Mouse (Mus musculus): ENCODE measurements at regions not wholly inside any gene's neighbourhood (a gene's known extent, or its start where the extent isn't known, plus 50 kb on each side); places are given as distances from the start of the nearest gene placed in this dataset.
A peak's percentile ranks its signal among the peaks of the same experiment; 100 is the strongest.

DNA sequence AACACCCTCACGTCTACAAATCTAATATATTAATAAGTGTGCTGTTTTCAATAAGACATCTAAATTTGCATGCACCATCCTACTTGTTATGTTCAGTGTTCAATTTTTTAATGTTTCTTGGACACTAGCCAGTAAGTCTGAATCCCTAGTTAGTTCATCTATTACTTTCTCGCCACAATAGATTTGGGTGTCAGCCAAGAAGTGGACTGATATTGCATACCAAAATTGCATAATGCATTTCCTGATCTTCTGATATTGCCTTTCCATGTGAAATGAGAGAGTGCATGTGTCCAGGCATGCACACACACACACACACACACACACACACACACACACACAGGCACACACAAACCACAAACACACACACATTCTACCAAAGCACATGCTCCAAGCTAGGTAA, 874.9 kb downstream of the 5730522E02Rik start:
- DNase-seq (ENCODE audit: low read depth, low spot score): no peak

DNA sequence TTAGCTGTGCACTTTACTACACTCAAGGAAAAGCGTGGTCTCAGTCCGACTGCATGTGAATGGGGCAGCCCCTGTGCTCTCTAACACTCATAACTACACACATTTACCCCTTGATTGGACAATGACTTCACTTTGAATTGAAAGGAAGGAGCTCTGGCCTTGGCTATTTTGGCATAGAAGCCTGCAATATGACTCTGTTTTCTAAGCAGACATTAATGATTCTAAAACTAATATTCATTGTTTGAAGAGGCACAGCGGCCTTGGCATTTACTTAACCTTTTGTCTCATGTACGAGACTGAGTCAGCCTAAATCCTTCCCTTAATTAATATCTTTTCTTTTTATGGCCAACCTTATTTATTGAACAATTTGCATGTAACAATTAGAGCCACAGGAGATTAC, 879.9 kb downstream of the 5730522E02Rik start:
- no peak for DNase-seq (ENCODE audit: low read depth, low spot score)

DNA sequence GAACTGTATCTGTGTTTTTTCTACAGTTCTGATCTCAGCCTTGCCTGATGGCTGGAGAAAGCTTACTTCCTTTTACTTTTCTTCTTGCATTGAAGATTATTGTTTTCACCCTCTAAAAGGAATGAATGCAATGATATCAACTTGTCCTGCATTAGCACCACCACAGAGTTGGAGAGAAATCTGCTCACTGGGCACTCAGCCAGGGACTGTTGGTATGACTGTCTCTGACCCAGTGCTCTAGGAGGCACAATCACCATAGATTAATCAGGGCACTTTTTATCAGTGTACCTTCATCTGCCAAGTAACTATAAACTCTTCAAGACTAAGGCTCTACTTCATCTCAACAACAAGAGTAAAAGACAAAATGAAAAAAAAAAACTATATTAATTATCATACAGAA, 888.1 kb downstream of the 5730522E02Rik start:
- DNase-seq (ENCODE audit: low read depth, low spot score): no peak

- no peak for DNase-seq (ENCODE audit: low read depth, low spot score)
Measured at GRCm38 (mm10) chr11:25321494-25321893, 889.1 kb downstream of the 5730522E02Rik start.

- DNase-seq (ENCODE audit: low read depth, low spot score): peak; percentile 87
Measured at GRCm38 (mm10) chr11:25314645-25315044, 895.9 kb downstream of the 5730522E02Rik start.

GRCm38 (mm10) chr11:25313879-25314278, 896.7 kb downstream of the 5730522E02Rik start:
- no peak for DNase-seq (ENCODE audit: low read depth, low spot score)

GRCm38 (mm10) chr11:25313308-25313707, 897.3 kb downstream of the 5730522E02Rik start:
- DNase-seq (ENCODE audit: low read depth, low spot score): no peak

GRCm38 (mm10) chr11:25310754-25311153, 899.8 kb downstream of the 5730522E02Rik start:
- DNase-seq (ENCODE audit: low read depth, low spot score): peak; percentile 62

GRCm38 (mm10) chr11:25301130-25301529, 909.4 kb downstream of the 5730522E02Rik start:
- peak; percentile 62 for DNase-seq (ENCODE audit: low read depth, low spot score)

DNA sequence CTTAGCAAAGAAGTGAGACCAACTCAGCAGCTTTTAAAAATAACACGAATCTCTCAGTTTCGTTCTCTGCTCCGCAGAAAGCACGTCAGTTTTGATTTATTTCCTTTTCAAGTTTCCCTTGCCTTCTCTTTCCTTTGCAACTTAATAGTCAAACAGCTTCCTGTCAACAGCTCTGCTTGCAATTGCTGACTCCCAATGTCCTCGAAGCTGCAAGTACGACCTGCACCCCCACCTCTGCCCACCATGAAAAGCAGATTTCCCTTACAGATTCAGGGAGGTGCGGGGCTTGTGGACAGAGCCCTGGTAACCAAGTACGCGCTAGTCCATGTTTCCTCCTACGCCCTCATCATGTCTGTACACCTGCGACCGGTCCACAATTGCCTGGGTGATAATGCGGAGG, 922.2 kb downstream of the 5730522E02Rik start:
- DNase-seq (ENCODE audit: low read depth, low spot score): no peak

DNA sequence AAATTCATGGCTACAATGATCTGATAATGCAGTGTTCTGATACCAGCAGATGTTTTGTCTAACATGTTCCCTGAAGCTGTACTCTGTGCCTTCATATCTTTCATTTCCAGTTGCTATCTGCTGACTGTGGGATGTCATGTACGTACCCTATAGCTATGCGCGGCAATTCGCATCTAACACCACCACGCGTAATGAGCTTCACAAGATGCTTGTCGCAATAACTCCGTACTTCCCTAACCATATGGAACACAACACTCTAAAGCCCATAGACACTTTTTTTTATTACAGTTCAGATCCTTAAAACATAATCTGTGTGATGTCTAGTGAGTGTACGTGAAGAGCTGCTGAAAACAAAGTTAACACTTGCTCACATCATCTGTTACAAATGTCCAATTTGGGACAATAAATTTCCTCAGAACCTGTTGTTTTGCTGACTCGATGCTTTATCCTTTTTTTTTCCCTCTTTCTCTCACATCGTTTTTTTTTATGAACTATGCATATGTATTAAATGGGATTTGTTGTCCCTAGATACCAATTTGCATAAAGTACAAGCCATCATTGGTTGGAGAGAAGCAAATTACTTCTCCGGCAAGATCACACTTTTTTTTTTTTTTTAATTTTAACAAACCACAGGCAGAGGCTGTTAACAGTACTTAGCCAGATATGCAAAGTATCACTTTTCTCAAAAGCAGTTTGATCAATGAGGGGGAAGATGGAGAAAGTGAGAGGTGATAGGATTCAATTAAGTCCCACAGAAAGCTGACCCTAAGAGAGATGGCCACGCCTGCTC, 922.9 kb downstream of the 5730522E02Rik start:
- DNase-seq (ENCODE audit: low read depth, low spot score): no peak

DNA sequence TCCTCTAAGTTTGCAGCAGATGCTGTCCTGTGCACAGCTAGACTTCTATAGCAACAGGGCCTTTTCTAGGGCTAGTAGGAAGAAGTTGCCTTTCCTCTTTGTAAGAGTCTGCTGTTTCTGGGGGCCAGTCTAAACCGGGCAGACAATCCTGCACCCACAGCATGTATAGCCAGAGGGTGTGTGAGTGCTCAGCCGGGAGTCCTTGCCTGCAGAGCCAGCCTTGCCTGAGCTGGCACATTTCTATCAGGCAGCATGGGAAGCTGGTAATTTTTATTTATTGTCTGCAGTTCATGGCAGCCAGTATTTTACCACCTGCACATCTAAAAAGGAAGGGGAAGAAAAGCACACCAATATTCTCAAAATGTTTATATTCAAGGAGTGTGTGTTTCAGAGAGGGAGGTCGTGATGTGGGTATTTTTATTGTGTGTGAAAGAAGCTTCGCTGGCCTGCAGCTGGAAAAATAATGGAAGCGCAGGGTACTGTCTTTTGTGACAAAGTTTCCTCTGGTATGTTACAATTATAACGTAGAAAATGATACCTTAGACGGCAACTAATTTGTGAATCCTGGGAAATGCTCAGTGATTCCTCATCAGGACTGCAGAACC, 940.5 kb downstream of the 5730522E02Rik start:
- peak; percentile 8 for DNase-seq (ENCODE audit: low read depth, low spot score)

DNA sequence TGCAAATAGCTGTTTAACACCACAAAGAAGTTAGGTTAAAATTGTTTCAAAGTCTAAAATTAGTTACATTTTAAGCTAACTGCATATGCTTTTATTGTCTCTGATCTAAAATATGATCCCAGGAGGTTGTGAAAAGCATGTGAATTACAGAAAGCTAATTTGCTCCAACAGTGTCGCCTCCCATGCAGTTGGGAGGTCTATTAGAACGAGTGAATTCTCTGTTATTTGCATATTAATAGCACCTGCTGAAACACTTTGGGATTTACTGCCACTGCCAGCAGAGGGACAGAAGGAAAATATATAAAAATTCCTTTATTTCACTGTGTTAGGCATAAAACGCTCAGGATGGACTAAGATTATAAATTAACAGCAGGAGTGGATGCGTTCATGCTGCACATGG, 947.7 kb downstream of the 5730522E02Rik start:
- no peak for DNase-seq (ENCODE audit: low read depth, low spot score)

DNA sequence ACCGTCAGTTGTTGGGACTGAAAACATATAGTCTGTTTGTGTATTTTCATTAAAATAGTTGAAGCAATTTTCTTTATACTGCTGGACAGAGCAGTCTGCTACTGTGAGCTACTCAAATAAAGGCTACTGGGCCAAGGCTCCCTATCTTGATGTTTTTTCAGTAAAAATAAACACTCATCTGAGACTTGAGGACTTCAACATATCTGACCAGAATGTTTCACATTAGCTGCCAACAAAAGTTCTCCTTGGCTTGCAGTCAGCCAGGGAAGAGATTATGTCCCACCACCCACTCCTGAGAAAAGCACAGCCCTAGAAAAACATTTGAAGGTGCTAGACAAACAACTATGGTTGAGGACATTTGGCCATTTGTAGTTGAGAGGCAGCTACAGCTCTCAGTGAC, 950.9 kb downstream of the 5730522E02Rik start:
- DNase-seq (ENCODE audit: low read depth, low spot score): no peak

GRCm38 (mm10) chr11:25233360-25233890, 977.1 kb downstream of the 5730522E02Rik start:
- DNase-seq (ENCODE audit: low read depth, low spot score): peak; percentile 57

Data from telencephalon, adult 2 months (tissue).